Mouse (Mus musculus) liver, embryonic 16.5 days (tissue): ENCODE data around the gene Slc25a23. TPM values are rescaled to one million over a fixed set of nuclear protein-coding genes. Genes with fewer than 3 reads are reported as not detected.
"Not testable (repeated sequence)": the region's sequence is repeated elsewhere in the genome, so short reads cannot be mapped to it uniquely, and the experiment has no call there.

Source experiments
- ATAC-seq: fragments of 200-750 bp; cut with Nextera tagmentation; 2 replicates; pipeline ENCODE4 v1.8.0; 2017; ENCODE audit warnings: low read depth, mild to moderate bottlenecking, moderate number of reproducible peaks, moderate library complexity
- H3K27ac ChIP-seq: fragments of 300-500 bp; sonication (generic); 2 replicates; pipeline ENCODE4 v1.5.1; 2014; ENCODE audit warnings: mild to moderate bottlenecking, low read length
- H3K27me3 ChIP-seq: fragments of 300-500 bp; sonication (generic); 2 replicates; pipeline ENCODE4 v1.6.1; 2014; ENCODE audit warnings: low read depth, low read length, mixed read lengths; ENCODE audit not compliant: control insufficient read depth, insufficient read depth
- H3K36me3 ChIP-seq: fragments of 300-500 bp; sonication (generic); 2 replicates; pipeline ENCODE4 v1.6.1; 2014; ENCODE audit warnings: mild to moderate bottlenecking; ENCODE audit not compliant: control insufficient read depth, insufficient read depth
- H3K4me1 ChIP-seq: fragments of 300-500 bp; sonication (generic); 2 replicates; pipeline ENCODE4 v1.6.1; 2014; ENCODE audit warnings: low read depth, low read length, mixed read lengths; ENCODE audit not compliant: control insufficient read depth
- H3K4me2 ChIP-seq: fragments of 300-500 bp; sonication (generic); 2 replicates; pipeline ENCODE4 v1.6.1; 2014; ENCODE audit warnings: low read depth, low read length, mixed read lengths
- H3K4me3 ChIP-seq: fragments of 300-500 bp; sonication (generic); 2 replicates; pipeline ENCODE4 v1.5.1; 2014; ENCODE audit warnings: low read depth, mild to moderate bottlenecking, low read length
- H3K9ac ChIP-seq: fragments of 300-500 bp; sonication (generic); 2 replicates; pipeline ENCODE4 v1.6.1; 2014; ENCODE audit warnings: low read depth, low read length
- H3K9me3 ChIP-seq: fragments of 300-500 bp; sonication (generic); replicated peaks from 2 replicates; pipeline ENCODE4 v1.6.1; 2016; ENCODE audit warnings: low read length; ENCODE audit not compliant: control insufficient read depth
- WGBS: fragments of 180-500 bp; shearing (Covaris S2); extraction: QIAGEN DNeasy Blood & Tissue Kit; methylation state at CpG from one replicate; pipeline ENCODE4 v1.1.7; 2014; ENCODE audit not compliant: insufficient replicate concordance; 5-methylcytosine and 5-hydroxymethylcytosine counted together
- polyA plus RNA-seq: library from polyadenylated mRNA; unstranded; fragments of >200 nt; fragmentation: Nextera tagmentation; extraction: Ambion mirVana; gene quantifications from 2 replicates; pipeline ENCODE4 v1.2.1, GENCODE M21; 2015

Slc25a23 gene
- polyA plus RNA-seq, 1 experiment from 2014 or later = 7.0 TPM

GRCm38 (mm10) chr17:57062011-57062521 lies 2.4 kb upstream of the Slc25a23 start:
- H3K27ac ChIP-seq = peak overlapping the region; percentile 48; the same call in 1 of the 2 replicates
- peak overlapping the region; percentile 57 for H3K4me3 ChIP-seq
- no peaks in the 10 kb centered on the region for H3K36me3 ChIP-seq
- 1% methylated on average over 39 of the region's 39 CpGs for WGBS
- H3K9me3 ChIP-seq = no peaks in the 10 kb centered on the region
- ATAC-seq = peak; percentile 12
- H3K9ac ChIP-seq = no peak overlapping the region; the same call in 1 of the 2 replicates
- H3K4me2 ChIP-seq = peak overlapping the region; percentile 51
- H3K27me3 ChIP-seq = peaks cover 45% of the 10 kb centered on the region
- peaks cover 24% of the 10 kb centered on the region for H3K4me1 ChIP-seq

DNA sequence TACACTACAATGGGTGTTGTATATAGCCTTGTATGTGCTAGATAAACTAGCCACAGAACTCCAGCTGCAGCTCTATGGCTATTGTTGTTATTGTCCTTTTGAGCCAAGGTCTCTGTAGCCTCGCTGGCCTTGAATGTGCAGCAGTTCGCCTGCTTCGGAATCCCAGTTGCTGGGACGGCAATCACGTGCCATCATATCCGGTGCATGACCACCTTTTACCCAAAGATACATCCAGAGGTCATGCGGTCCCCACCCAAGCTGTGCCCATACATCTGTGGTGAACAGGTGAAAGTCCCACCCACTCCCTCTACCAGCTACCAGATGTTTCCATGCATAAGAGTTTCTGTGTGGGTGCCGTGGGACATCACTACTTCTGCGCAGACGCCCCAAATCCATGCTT lies 1.4 kb upstream of the Slc25a23 start:
- Histone ChIP-seq H3K9ac (no peak overlapping the region), H3K36me3 (no peaks in the 10 kb centered on the region), H3K27me3 (peaks cover 45% of the 10 kb centered on the region), H3K4me3 (no peak overlapping the region), H3K9me3 (no peaks in the 10 kb centered on the region), H3K4me1 (peaks cover 19% of the 10 kb centered on the region), H3K27ac (no peak overlapping the region), H3K4me2 (peak overlapping the region; percentile 90)
- ATAC-seq = no peak
- WGBS = 43% methylated on average over 10 of the region's 10 CpGs

- under 1% methylated on average over 44 of the region's 44 CpGs for WGBS
- peak; percentile 81 for ATAC-seq
- peak overlapping the region; percentile 75 for H3K27ac ChIP-seq
These were observed 653 bp upstream of the Slc25a23 start for GRCm38 (mm10) chr17:57060231-57060801.

DNA sequence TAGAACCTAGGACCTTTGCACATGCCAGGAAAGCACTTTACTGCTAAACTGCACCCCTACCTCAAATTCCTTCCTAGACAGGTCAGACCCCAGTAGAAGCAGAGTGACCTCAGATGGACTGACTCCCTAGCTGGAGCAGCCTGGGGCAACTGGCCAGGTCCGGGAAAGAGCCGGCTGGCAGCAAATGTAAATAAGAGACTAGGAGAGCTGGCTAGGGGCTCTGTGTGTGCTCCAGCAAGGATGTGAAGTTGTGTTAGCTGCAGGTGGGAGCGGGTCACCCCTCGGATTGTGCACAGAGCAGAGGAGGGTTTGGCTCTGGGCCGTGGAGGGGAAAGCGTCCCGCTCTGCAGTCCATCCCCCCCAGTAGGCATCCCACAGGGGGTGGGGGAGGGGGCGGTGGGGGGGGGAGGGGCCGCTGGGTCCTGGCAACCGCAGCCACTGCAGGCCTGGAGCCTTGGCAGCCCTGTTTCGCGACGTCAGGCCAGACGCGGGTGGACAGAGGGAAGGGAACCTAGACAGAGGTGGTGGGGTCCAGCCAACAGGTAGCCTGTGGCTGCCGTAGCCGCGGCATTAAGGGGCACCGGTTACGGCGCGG lies 675 bp downstream of the Slc25a23 start, which contains the start of gene Crb3:
Crb3 (plus strand) TSS at position 215 of the 595 bp plus-strand sequence.
- ATAC-seq = no peak
- Histone ChIP-seq H3K4me1 (peaks cover 19% of the 10 kb centered on the region), H3K4me2 (peak within 1 kb of the TSS; percentile 90), H3K9me3 (no peaks in the 10 kb centered on the region), H3K4me3 (peak within 1 kb of the TSS; percentile 65), H3K9ac (peak within 1 kb of the TSS; percentile 63), H3K27ac (peak within 1 kb of the TSS; percentile 75), H3K27me3 (peaks cover 45% of the 10 kb centered on the region), H3K36me3 (no peaks in the 10 kb centered on the region)
- 4% methylated on average over 21 of the region's 22 CpGs for WGBS

More at GRCm38 (mm10) chr17:57060231-57060801, 653 bp upstream of the Slc25a23 start:
- H3K4me1 ChIP-seq = peaks cover 19% of the 10 kb centered on the region
- peak overlapping the region; percentile 65 for H3K4me3 ChIP-seq
- peak overlapping the region; percentile 63 for H3K9ac ChIP-seq
- no peaks in the 10 kb centered on the region for H3K9me3 ChIP-seq
- no peaks in the 10 kb centered on the region for H3K36me3 ChIP-seq
- H3K27me3 ChIP-seq = peaks cover 45% of the 10 kb centered on the region
- H3K4me2 ChIP-seq = peak overlapping the region; percentile 90

DNA sequence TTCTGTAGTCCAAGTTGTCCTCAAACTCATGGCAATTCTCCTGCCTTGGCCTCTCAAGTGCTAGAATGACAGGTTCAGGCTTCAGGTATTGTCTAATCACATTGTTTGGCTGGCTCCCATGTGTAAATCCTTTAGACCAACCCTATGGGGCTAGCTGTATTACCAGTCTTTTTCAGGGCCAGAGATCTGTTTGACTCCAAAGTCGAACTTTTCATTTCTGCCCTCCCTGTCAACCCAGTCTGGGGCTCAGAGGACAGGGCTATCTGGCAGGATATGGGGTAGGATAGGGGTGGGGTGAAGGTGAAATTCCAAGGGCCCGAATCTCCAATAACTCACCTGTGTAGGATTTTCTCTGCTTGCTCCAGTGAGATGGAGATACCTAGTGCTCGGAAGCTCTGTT lies 3.4 kb downstream of the Slc25a23 start:
- Histone ChIP-seq H3K27me3 (peaks cover 21% of the 10 kb centered on the region), H3K9me3 (no peaks in the 10 kb centered on the region), H3K36me3 (peaks cover 8% of the 10 kb centered on the region), H3K4me2 (no peak overlapping the region), H3K27ac (peak overlapping the region; percentile 21; the same call in 1 of the 2 replicates), H3K9ac (no peak overlapping the region), H3K4me3 (no peak overlapping the region), H3K4me1 (peaks cover 12% of the 10 kb centered on the region)
- peak; percentile 34 for ATAC-seq
- WGBS = 48% methylated on average over 3 of the region's 3 CpGs

- H3K4me3 ChIP-seq, ATAC-seq, H3K4me2 ChIP-seq, H3K9ac ChIP-seq, H3K9me3 ChIP-seq, H3K4me1 ChIP-seq, H3K36me3 ChIP-seq, H3K27me3 ChIP-seq, H3K27ac ChIP-seq: not testable (repeated sequence)
- 54% methylated on average over 4 of the region's 4 CpGs for WGBS
These were observed 8.0 kb downstream of the Slc25a23 start for GRCm38 (mm10) chr17:57051679-57052078.

DNA sequence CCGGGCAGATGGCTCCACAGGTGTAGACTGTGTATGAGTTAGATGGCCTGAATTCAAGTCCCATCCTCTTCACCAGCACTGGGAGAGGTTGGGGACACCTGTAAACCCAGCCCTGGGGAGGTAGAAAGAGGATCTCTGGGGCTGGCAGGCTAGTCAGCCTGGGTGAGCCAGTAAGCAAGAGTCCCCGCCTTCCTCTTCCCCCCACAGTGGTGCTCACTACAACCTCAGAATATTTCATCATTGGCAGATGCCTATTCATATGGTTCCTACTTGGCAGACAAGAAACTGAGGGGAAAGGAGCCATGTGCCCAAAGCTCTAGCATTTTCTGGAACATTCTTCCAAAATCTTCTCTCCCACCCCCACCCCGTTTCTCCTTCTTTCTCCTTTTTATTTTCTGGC lies 10.8 kb downstream of the Slc25a23 start:
- WGBS = 52% methylated on average over 3 of the region's 3 CpGs
- Histone ChIP-seq H3K27me3 (no peaks in the 10 kb centered on the region), H3K4me1 (no peaks in the 10 kb centered on the region), H3K27ac (no peak overlapping the region), H3K4me3 (no peak overlapping the region), H3K4me2 (no peak overlapping the region), H3K36me3 (peaks cover 8% of the 10 kb centered on the region), H3K9ac (no peak overlapping the region), H3K9me3 (no peaks in the 10 kb centered on the region)
- ATAC-seq = no peak

GRCm38 (mm10) chr17:57047406-57047805 lies 12.3 kb downstream of the Slc25a23 start:
- H3K9me3 ChIP-seq = no peaks in the 10 kb centered on the region
- no peak overlapping the region for H3K4me2 ChIP-seq
- peaks cover 3% of the 10 kb centered on the region for H3K36me3 ChIP-seq
- WGBS = 44% methylated on average over 5 of the region's 5 CpGs
- ATAC-seq = no peak
- H3K4me1 ChIP-seq = no peaks in the 10 kb centered on the region
- no peak overlapping the region for H3K27ac ChIP-seq
- H3K9ac ChIP-seq = no peak overlapping the region
- no peak overlapping the region for H3K4me3 ChIP-seq
- no peaks in the 10 kb centered on the region for H3K27me3 ChIP-seq

- Histone ChIP-seq H3K36me3 (no peaks in the 10 kb centered on the region), H3K4me3 (no peak within 1 kb of the TSS), H3K27ac (no peak within 1 kb of the TSS), H3K4me1 (no peaks in the 10 kb centered on the region), H3K4me2 (no peak within 1 kb of the TSS), H3K9ac (no peak within 1 kb of the TSS), H3K27me3 (peaks cover 6% of the 10 kb centered on the region; the same call in 1 of the 2 replicates), H3K9me3 (no peaks in the 10 kb centered on the region)
- no peak for ATAC-seq
- 54% methylated on average over 8 of the region's 8 CpGs for WGBS
These were observed 18.1 kb downstream of the Slc25a23 start, which contains the start of gene Slc25a41 for GRCm38 (mm10) chr17:57041554-57041953. Slc25a41 (minus strand) TSS chr17:57041654.
